9 mouse cellular contexts compared by ENCODE assay signal in the genomic region with DNA sequence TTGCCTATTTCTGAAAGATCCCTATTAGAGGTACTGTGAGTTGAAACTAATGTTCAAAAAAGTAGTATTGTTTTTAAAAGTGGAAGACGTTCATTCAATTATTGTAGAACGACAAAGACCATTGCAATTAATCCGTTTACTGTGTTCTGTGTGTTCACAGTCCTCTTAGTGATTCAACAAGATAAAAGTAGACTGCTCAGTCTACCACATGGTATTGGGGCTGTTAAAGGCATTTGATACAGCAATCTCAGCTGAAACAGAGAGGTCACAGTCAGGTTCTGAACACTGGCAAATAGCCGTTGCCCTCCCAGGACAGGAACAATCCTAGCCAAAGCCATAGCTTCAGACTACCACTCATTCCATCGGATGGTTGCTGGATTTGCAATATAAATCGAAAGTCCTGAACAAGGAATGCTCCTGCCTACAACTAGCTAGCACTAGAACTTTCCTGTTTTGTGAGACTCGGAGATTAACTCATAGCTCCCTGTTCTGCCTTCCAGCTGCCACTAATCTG. TPM values are rescaled to one million over a fixed set of nuclear protein-coding genes. Genes with fewer than 3 reads are reported as not detected.
DNase-seq lines count a peak whose midpoint lies in the region; ATAC-seq and TF ChIP-seq lines count a peak whose summit lies in the region.
"Had no signal": no experiment of that assay in that cellular context is flagged by ENCODE, and none has a peak within 500 bp of the region (broad histone marks: within the 10 kb centered on the region; RNA-seq: fewer than 3 reads in every experiment).

No protein-coding gene starts in this region.

- TF ChIP-seq CTCF in left cerebral cortex, adult 2 months (IDR thresholded peaks at IDR 0.05) = no peak

- no peak for ATAC-seq in forebrain, embryonic 11.5 days (replicated peaks; ENCODE audit: low FRiP score)
- ATAC-seq in intestine, embryonic 16.5 days = 0 out of 2 replicates have a peak, but pooled peaks have one; percentile 47
- ATAC-seq in neural tube, embryonic 13.5 days (ENCODE audit: low read depth) = peak; percentile 59; the same call in 1 of the 2 replicates

- H3K27ac ChIP-seq in left cerebral cortex, adult 2 months = peak overlapping the region; percentile 8; the same call in 1 of the 2 replicates
- no peak overlapping the region for H3K27ac ChIP-seq in forebrain, embryonic 11.5 days (ENCODE audit: low read depth, low read length)
- no peak overlapping the region for H3K27ac ChIP-seq in intestine, embryonic 16.5 days (ENCODE audit: low read length)
- no peak overlapping the region for H3K27ac ChIP-seq in neural tube, embryonic 13.5 days (replicated peaks)
- H3K27ac ChIP-seq: macrophage had no signal

- intact Hi-C loops in left cerebral cortex, adult 2 months (cut with DNase I) = loop anchor here (10.0 kb wide), 1 partner anchor 850 kb away; no protein-coding TSS in a partner anchor
- intact Hi-C loops in left cerebral cortex, postnatal 4 days (cut with DNase I) = loop anchor here (10.0 kb wide), 1 partner anchor 850 kb away; no protein-coding TSS in a partner anchor

- no peaks in the 10 kb centered on the region for H3K36me3 ChIP-seq in forebrain, embryonic 11.5 days (ENCODE audit: control insufficient read depth, insufficient read depth, low read length)
- H3K36me3 ChIP-seq in intestine, embryonic 16.5 days (ENCODE audit: control insufficient read depth, insufficient read depth, low read length) = no peaks in the 10 kb centered on the region
- no peaks in the 10 kb centered on the region for H3K36me3 ChIP-seq in neural tube, embryonic 13.5 days

- H3K4me2 ChIP-seq in forebrain, embryonic 11.5 days (ENCODE audit: low read depth, low read length, severe bottlenecking) = peak overlapping the region; percentile 76
- peak overlapping the region; percentile 97 for H3K4me2 ChIP-seq in intestine, embryonic 16.5 days (ENCODE audit: low read depth, low read length)
- peak overlapping the region; percentile 71 for H3K4me2 ChIP-seq in neural tube, embryonic 13.5 days

- no peaks in the 10 kb centered on the region for H3K27me3 ChIP-seq in forebrain, embryonic 11.5 days (ENCODE audit: control insufficient read depth, insufficient read depth, low read length)
- H3K27me3 ChIP-seq in intestine, embryonic 16.5 days (replicated peaks; ENCODE audit: control insufficient read depth, insufficient read depth, low read length) = no peaks in the 10 kb centered on the region
- H3K27me3 ChIP-seq in neural tube, embryonic 13.5 days = 0 out of 2 replicates have a peak, but pooled peaks cover 4% of the 10 kb centered on the region

- no peak for DNase-seq in left cerebral cortex, adult 2 months (ENCODE audit: extremely low spot score in 1 of 2, low spot score in 2 of 2)
- no peak for DNase-seq in left cerebral cortex, postnatal 4 days
- no peak for DNase-seq in forebrain, embryonic 11.5 days (ENCODE audit: low spot score)
- no peak for DNase-seq in spleen, postnatal 36 days (ENCODE audit: low spot score in 2 of 2)
- no peak for DNase-seq in urinary bladder, postnatal 10 days (ENCODE audit: low spot score)
- no peak for DNase-seq in left cerebral cortex, adult 18-20 months (ENCODE audit: low spot score in 2 of 2)

- H3K9me3 ChIP-seq in forebrain, embryonic 11.5 days (ENCODE audit: control insufficient read depth, low read length) = no peaks in the 10 kb centered on the region
- H3K9me3 ChIP-seq in intestine, embryonic 16.5 days (ENCODE audit: control insufficient read depth, low read length) = no peaks in the 10 kb centered on the region
- no peaks in the 10 kb centered on the region for H3K9me3 ChIP-seq in neural tube, embryonic 13.5 days

- H3K4me1 ChIP-seq in forebrain, embryonic 11.5 days (replicated peaks; ENCODE audit: control insufficient read depth, insufficient read depth, low read length) = no peaks in the 10 kb centered on the region
- H3K4me1 ChIP-seq in intestine, embryonic 16.5 days (ENCODE audit: control insufficient read depth, insufficient read depth, low read length) = no peaks in the 10 kb centered on the region
- H3K4me1 ChIP-seq in neural tube, embryonic 13.5 days (replicated peaks) = peaks cover 4% of the 10 kb centered on the region

- peak overlapping the region; percentile 64 for H3K9ac ChIP-seq in forebrain, embryonic 11.5 days (ENCODE audit: low read length)
- H3K9ac ChIP-seq in intestine, embryonic 16.5 days (ENCODE audit: low read depth, low read length) = peak overlapping the region; percentile 64; the same call in 1 of the 2 replicates
- peak overlapping the region; percentile 66 for H3K9ac ChIP-seq in neural tube, embryonic 13.5 days

- H3K4me3 ChIP-seq in left cerebral cortex, adult 2 months = peak overlapping the region; percentile 53
- H3K4me3 ChIP-seq in forebrain, embryonic 11.5 days (ENCODE audit: low read depth, low read length) = peak overlapping the region; percentile 68
- H3K4me3 ChIP-seq in intestine, embryonic 16.5 days (ENCODE audit: low read length) = peak overlapping the region; percentile 63
- H3K4me3 ChIP-seq in neural tube, embryonic 13.5 days = peak overlapping the region; percentile 66

- 25% methylated on average over 7 of the region's 7 CpGs for WGBS in forebrain, embryonic 11.5 days
- 33% methylated on average over 7 of the region's 7 CpGs for WGBS in intestine, embryonic 16.5 days
- 26% methylated on average over 7 of the region's 7 CpGs for WGBS in neural tube, embryonic 13.5 days

RNA-seq across cellular contexts. Expression of a gene that starts 0.5 kb away (rescaled TPM):
- 10 to 100 TPM; 11.8 to 16.1 TPM for total RNA-seq in left cerebral cortex, adult 2 months (2021)
- total RNA-seq in left cerebral cortex, postnatal 4 days (2021) = 10 to 100 TPM; 48.3 to 50.2 TPM
- polyA plus RNA-seq in forebrain, embryonic 11.5 days (2014; fragmentation: Nextera tagmentation; extraction: Ambion mirVana) = 79.1 and 79.3 TPM in 2 replicates
- 5.5 and 6.5 TPM in 2 replicates for polyA plus RNA-seq in intestine, embryonic 16.5 days (2015; fragmentation: Nextera tagmentation; extraction: Ambion mirVana)
- polyA plus RNA-seq in neural tube, embryonic 13.5 days (2015; fragmentation: Nextera tagmentation; extraction: Ambion mirVana) = 17.5 and 25.0 TPM in 2 replicates
- 10 to 100 TPM in 1 of 2 experiments, 1 to 10 TPM in 1; 9.3 to 12.0 TPM for total RNA-seq in left cerebral cortex, adult 18-20 months (2021)
- polyA plus RNA-seq: macrophage had no signal
